Mouse (Mus musculus) c-Kit-negative CD71-positive TER-119-positive erythroid progenitor cells, embryonic 14.5 days (primary cell): ENCODE measurements around the gene Ppp1r14b.

ENCODE experiments used
- DNase-seq: peaks from one replicate; pipeline ENCODE4 v3.0.0-alpha.2; 2013; ENCODE audit warnings: low read depth, low spot score

Ppp1r14b gene

GRCm38 (mm10) chr19:6974211-6975205 lies at the start of gene Ppp1r14b:
TSS of gene Ppp1r14b (plus strand) at chr19:6974968.
- peak; percentile 60 for DNase-seq

GRCm38 (mm10) chr19:6925307-6925573 lies 49.5 kb upstream of the Ppp1r14b start, which contains the start of gene Catsperz:
TSS of gene Catsperz (minus strand) at chr19:6925380.
- DNase-seq = no peak

GRCm38 (mm10) chr19:6925611-6926329 lies 49.0 kb upstream of the Ppp1r14b start:
- DNase-seq = no peak

GRCm38 (mm10) chr19:6926559-6927255 lies 48.1 kb upstream of the Ppp1r14b start:
- DNase-seq = no peak

- no peak for DNase-seq
Measured at GRCm38 (mm10) chr19:6928080-6928479, 46.7 kb upstream of the Ppp1r14b start.

- no peak for DNase-seq
Measured at GRCm38 (mm10) chr19:6931002-6931401, 43.8 kb upstream of the Ppp1r14b start.

- DNase-seq = no peak
Measured at GRCm38 (mm10) chr19:6932018-6932417, 42.8 kb upstream of the Ppp1r14b start.

GRCm38 (mm10) chr19:6933102-6933435 lies 41.7 kb upstream of the Ppp1r14b start:
- no peak for DNase-seq

- DNase-seq = no peak
Measured at GRCm38 (mm10) chr19:6933436-6934194, 41.2 kb upstream of the Ppp1r14b start.

GRCm38 (mm10) chr19:6934195-6934977 lies 40.4 kb upstream of the Ppp1r14b start, which contains the start of gene Kcnk4:
TSS of gene Kcnk4 (minus strand) at chr19:6934515.
- DNase-seq = no peak

GRCm38 (mm10) chr19:6936299-6936698 lies 38.5 kb upstream of the Ppp1r14b start:
- DNase-seq = no peak

GRCm38 (mm10) chr19:6937541-6938465 lies 37.0 kb upstream of the Ppp1r14b start:
- no peak for DNase-seq

GRCm38 (mm10) chr19:6939106-6940002 lies 35.4 kb upstream of the Ppp1r14b start:
- DNase-seq = no peak

GRCm38 (mm10) chr19:6940396-6941351 lies 34.1 kb upstream of the Ppp1r14b start:
- DNase-seq = no peak

GRCm38 (mm10) chr19:6941372-6942248 lies 33.2 kb upstream of the Ppp1r14b start, which contains the start of gene Bad:
TSS of gene Bad (plus strand) at chr19:6941861.
- DNase-seq = peak; percentile 92

- peak; percentile 86 for DNase-seq
Measured at GRCm38 (mm10) chr19:6942249-6942691, 32.5 kb upstream of the Ppp1r14b start, which contains the start of gene Gpr137. TSS of gene Gpr137 (minus strand) at chr19:6942480.
